Mouse (Mus musculus): ENCODE results near the gene Lamtor1.

DNA sequence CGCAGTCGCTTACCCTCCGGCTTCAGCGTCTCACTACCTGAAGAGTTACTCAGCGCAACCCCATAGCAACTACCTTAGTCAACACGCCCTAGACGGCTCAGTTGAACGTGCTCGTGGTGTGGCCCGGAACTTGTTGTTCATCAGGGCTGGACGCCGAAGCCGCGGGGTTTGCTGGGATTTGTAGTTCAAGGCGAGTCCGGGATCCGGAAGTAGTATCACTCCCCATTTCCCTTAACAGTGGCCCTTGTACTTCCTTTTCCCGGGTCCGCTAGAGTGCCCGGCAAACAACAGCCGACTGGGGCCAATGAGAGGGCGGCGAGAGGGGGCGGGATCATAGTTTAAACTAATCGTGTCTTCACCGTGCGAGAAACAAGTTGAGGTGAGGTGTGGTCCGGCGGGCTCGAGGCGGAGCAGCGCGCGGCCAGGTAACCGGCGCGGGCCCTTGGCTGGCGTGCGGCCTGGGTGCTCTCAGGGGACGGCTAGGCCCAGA lies 28.1 kb downstream of the Lamtor1 start, which contains the start of the genes Lrrc51 and Numa1:
- TF ChIP-seq HCFC1 (IDR thresholded peaks at IDR 0.05; ENCODE audit: borderline replicate concordance, insufficient read depth, low read length) (peak; percentile 94), CHD2 (IDR thresholded peaks at IDR 0.05; ENCODE audit: low read depth, low read length) (no peak)
